Mouse (Mus musculus) kidney, embryonic 16.5 days (tissue): ENCODE results near the gene Cenph. TPM values are rescaled to one million over a fixed set of nuclear protein-coding genes. Genes with fewer than 3 reads are reported as not detected.

ENCODE experiments used
- ATAC-seq: fragments of 200-750 bp; cut with Nextera tagmentation; 2 replicates; pipeline ENCODE4 v1.8.0; 2017; ENCODE audit warnings: moderate TSS enrichment; ENCODE audit not compliant: low FRiP score, low TSS enrichment
- H3K27ac ChIP-seq: fragments of 300-500 bp; sonication (generic); 2 replicates; pipeline ENCODE4 v1.5.1; 2014; ENCODE audit warnings: low read length
- H3K27me3 ChIP-seq: fragments of 300-500 bp; sonication (generic); 2 replicates; pipeline ENCODE4 v1.6.1; 2014; ENCODE audit warnings: low read length, control low read depth, mixed read lengths; ENCODE audit not compliant: insufficient read depth
- H3K36me3 ChIP-seq: fragments of 300-500 bp; sonication (generic); 2 replicates; pipeline ENCODE4 v1.6.1; 2014; ENCODE audit warnings: low read length, control low read depth, mixed read lengths; ENCODE audit not compliant: insufficient read depth
- H3K4me1 ChIP-seq: fragments of 300-500 bp; sonication (generic); 2 replicates; pipeline ENCODE4 v1.6.1; 2014; ENCODE audit warnings: low read length, control low read depth, mixed read lengths; ENCODE audit not compliant: insufficient read depth
- H3K4me2 ChIP-seq: fragments of 300-500 bp; sonication (generic); replicated peaks from 2 replicates; pipeline ENCODE4 v1.6.1; 2014; ENCODE audit warnings: low read depth, low read length
- H3K4me3 ChIP-seq: fragments of 300-500 bp; sonication (generic); 2 replicates; pipeline ENCODE4 v1.5.1; 2014; ENCODE audit warnings: mild to moderate bottlenecking, low read length
- H3K9ac ChIP-seq: fragments of 300-500 bp; sonication (generic); replicated peaks from 2 replicates; pipeline ENCODE4 v1.6.1; 2014; ENCODE audit warnings: low read length
- H3K9me3 ChIP-seq: fragments of 300-500 bp; sonication (generic); 2 replicates; pipeline ENCODE4 v1.6.1; 2016; ENCODE audit warnings: low read length, control low read depth
- WGBS: fragments of 180-500 bp; shearing (Covaris S2); extraction: QIAGEN DNeasy Blood & Tissue Kit; methylation state at CpG from one replicate; pipeline ENCODE4 v1.1.7; 2014; 5-methylcytosine and 5-hydroxymethylcytosine counted together
- polyA plus RNA-seq: library from polyadenylated mRNA; unstranded; fragments of >200 nt; fragmentation: Nextera tagmentation; extraction: Ambion mirVana; gene quantifications from 2 replicates; pipeline ENCODE4 v1.2.1, GENCODE M21; 2015

Cenph gene
- polyA plus RNA-seq, 1 experiment from 2014 or later: 35.6 TPM

GRCm38 (mm10) chr13:100786414-100786867 is 10.7 kb upstream of the Cenph start, which contains the start of gene Ccnb1:
Gene Ccnb1 (minus strand): TSS chr13:100786570.
- H3K9ac ChIP-seq: peak within 1 kb of the TSS; percentile 81
- peak within 1 kb of the TSS; percentile 77 for H3K4me3 ChIP-seq
- no peaks in the 10 kb centered on the region for H3K9me3 ChIP-seq
- peaks cover 16% of the 10 kb centered on the region for H3K36me3 ChIP-seq
- ATAC-seq: peak; percentile 99
- no peaks in the 10 kb centered on the region for H3K27me3 ChIP-seq
- H3K4me2 ChIP-seq: peak within 1 kb of the TSS; percentile 63
- under 1% methylated on average over 31 of the region's 35 CpGs for WGBS
- H3K4me1 ChIP-seq: peaks cover 17% of the 10 kb centered on the region
- peak within 1 kb of the TSS; percentile 51 for H3K27ac ChIP-seq

GRCm38 (mm10) chr13:100785806-100786413 is 10.2 kb upstream of the Cenph start:
- no peaks in the 10 kb centered on the region for H3K27me3 ChIP-seq
- peak overlapping the region; percentile 81 for H3K9ac ChIP-seq
- under 1% methylated on average over 30 of the region's 30 CpGs for WGBS
- H3K4me1 ChIP-seq: peaks cover 17% of the 10 kb centered on the region
- H3K9me3 ChIP-seq: no peaks in the 10 kb centered on the region
- H3K27ac ChIP-seq: peak overlapping the region; percentile 51
- peak overlapping the region; percentile 77 for H3K4me3 ChIP-seq
- ATAC-seq: peak; percentile 62; the same call in 1 of the 2 replicates
- peaks cover 20% of the 10 kb centered on the region for H3K36me3 ChIP-seq
- peak overlapping the region; percentile 63 for H3K4me2 ChIP-seq

- no peaks in the 10 kb centered on the region for H3K27me3 ChIP-seq
- no peak overlapping the region for H3K4me2 ChIP-seq
- H3K9me3 ChIP-seq: no peaks in the 10 kb centered on the region
- no peak for ATAC-seq
- H3K4me3 ChIP-seq: no peak overlapping the region
- H3K36me3 ChIP-seq: peaks cover 29% of the 10 kb centered on the region
- no peak overlapping the region for H3K9ac ChIP-seq
- WGBS: 81% methylated on average over 3 of the region's 3 CpGs
- peaks cover 14% of the 10 kb centered on the region for H3K4me1 ChIP-seq
- no peak overlapping the region for H3K27ac ChIP-seq
Observed at GRCm38 (mm10) chr13:100777491-100777890, 1.8 kb upstream of the Cenph start.

- 59% methylated on average over 6 of the region's 6 CpGs for WGBS
- Histone ChIP-seq H3K4me2 (peak overlapping the region; percentile 90), H3K9ac (no peak overlapping the region), H3K36me3 (peaks cover 29% of the 10 kb centered on the region; the same call in 1 of the 2 replicates), H3K9me3 (no peaks in the 10 kb centered on the region), H3K4me1 (peaks cover 14% of the 10 kb centered on the region), H3K27ac (peak overlapping the region; percentile 70; the same call in 1 of the 2 replicates), H3K4me3 (peak overlapping the region; percentile 91; the same call in 1 of the 2 replicates), H3K27me3 (no peaks in the 10 kb centered on the region)
- ATAC-seq: no peak
Observed at GRCm38 (mm10) chr13:100776710-100777109, 1.0 kb upstream of the Cenph start.

- WGBS: 9% methylated on average over 8 of the region's 8 CpGs
Observed at GRCm38 (mm10) chr13:100776056-100776419, 339 bp upstream of the Cenph start.

GRCm38 (mm10) chr13:100774704-100775103 is 995 bp downstream of the Cenph start:
- peak overlapping the region; percentile 90 for H3K4me2 ChIP-seq

More at GRCm38 (mm10) chr13:100776056-100776419, 339 bp upstream of the Cenph start:
- ATAC-seq: no peak
- peaks cover 25% of the 10 kb centered on the region; the same call in 1 of the 2 replicates for H3K36me3 ChIP-seq
- peak overlapping the region; percentile 87 for H3K9ac ChIP-seq
- peak overlapping the region; percentile 90 for H3K4me2 ChIP-seq
- peaks cover 14% of the 10 kb centered on the region for H3K4me1 ChIP-seq
- H3K27ac ChIP-seq: peak overlapping the region; percentile 70
- H3K4me3 ChIP-seq: peak overlapping the region; percentile 91
- H3K9me3 ChIP-seq: no peaks in the 10 kb centered on the region
- no peaks in the 10 kb centered on the region for H3K27me3 ChIP-seq

GRCm38 (mm10) chr13:100755329-100755728 is 20.4 kb downstream of the Cenph start:
- WGBS: 88% methylated on average over 2 of the region's 2 CpGs
- H3K36me3 ChIP-seq: peaks cover 9% of the 10 kb centered on the region
- no peak overlapping the region for H3K4me3 ChIP-seq
- H3K27ac ChIP-seq: no peak overlapping the region
- no peak overlapping the region for H3K4me2 ChIP-seq
- H3K9ac ChIP-seq: no peak overlapping the region
- ATAC-seq: no peak
- H3K4me1 ChIP-seq: peaks cover 3% of the 10 kb centered on the region; the same call in 1 of the 2 replicates
- no peaks in the 10 kb centered on the region for H3K9me3 ChIP-seq
- no peaks in the 10 kb centered on the region for H3K27me3 ChIP-seq

More at GRCm38 (mm10) chr13:100774704-100775103, 995 bp downstream of the Cenph start:
- Histone ChIP-seq H3K9ac (peak overlapping the region; percentile 87), H3K9me3 (no peaks in the 10 kb centered on the region), H3K4me1 (peaks cover 14% of the 10 kb centered on the region), H3K36me3 (peaks cover 25% of the 10 kb centered on the region), H3K27ac (no peak overlapping the region), H3K4me3 (peak overlapping the region; percentile 91), H3K27me3 (no peaks in the 10 kb centered on the region)
- no peak for ATAC-seq

- no peak overlapping the region for H3K27ac ChIP-seq
- H3K4me3 ChIP-seq: no peak overlapping the region
- no peak for ATAC-seq
- no peaks in the 10 kb centered on the region for H3K9me3 ChIP-seq
- H3K4me2 ChIP-seq: no peak overlapping the region
- no peaks in the 10 kb centered on the region for H3K27me3 ChIP-seq
- no peak overlapping the region for H3K9ac ChIP-seq
- H3K4me1 ChIP-seq: peaks cover 3% of the 10 kb centered on the region; the same call in 1 of the 2 replicates
- no peaks in the 10 kb centered on the region for H3K36me3 ChIP-seq
- 75% methylated on average over 4 of the region's 4 CpGs for whole genome bisulfite sequencing
Observed at GRCm38 (mm10) chr13:100754186-100754585, 21.5 kb downstream of the Cenph start.

GRCm38 (mm10) chr13:100753011-100753410 is 22.7 kb downstream of the Cenph start:
- H3K4me3 ChIP-seq: no peak overlapping the region
- no peaks in the 10 kb centered on the region for H3K36me3 ChIP-seq
- H3K9me3 ChIP-seq: no peaks in the 10 kb centered on the region
- no peak overlapping the region for H3K9ac ChIP-seq
- H3K27ac ChIP-seq: no peak overlapping the region
- 74% methylated on average over 6 of the region's 6 CpGs for WGBS
- no peak overlapping the region for H3K4me2 ChIP-seq
- H3K4me1 ChIP-seq: peaks cover 3% of the 10 kb centered on the region; the same call in 1 of the 2 replicates
- H3K27me3 ChIP-seq: no peaks in the 10 kb centered on the region
- ATAC-seq: no peak

- 90% methylated on average over 8 of the region's 8 CpGs for WGBS
- H3K4me2 ChIP-seq: no peak overlapping the region
Observed at GRCm38 (mm10) chr13:100752529-100752928, 23.2 kb downstream of the Cenph start.

More at GRCm38 (mm10) chr13:100752529-100752928, 23.2 kb downstream of the Cenph start:
- Histone ChIP-seq H3K36me3 (no peaks in the 10 kb centered on the region), H3K4me3 (no peak overlapping the region), H3K9me3 (no peaks in the 10 kb centered on the region), H3K4me1 (peaks cover 3% of the 10 kb centered on the region; the same call in 1 of the 2 replicates), H3K27me3 (no peaks in the 10 kb centered on the region), H3K9ac (no peak overlapping the region), H3K27ac (no peak overlapping the region)
- ATAC-seq: no peak
